Mouse (Mus musculus) limb, embryonic 11.5 days (tissue): ENCODE data around the gene Dnajc8. TPM values are rescaled to one million over a fixed set of nuclear protein-coding genes. Genes with fewer than 3 reads are reported as not detected.

Experiments
- ATAC-seq: fragments of 200-750 bp; cut with Nextera tagmentation; 2 replicates; pipeline ENCODE4 v1.8.0; 2017; ENCODE audit warnings: low read depth; ENCODE audit not compliant: insufficient number of reproducible peaks, low FRiP score, low TSS enrichment
- DNase-seq: peaks from one replicate; pipeline ENCODE4 v3.0.0-alpha.2; 2015; ENCODE audit warnings: low spot score
- H3K27ac ChIP-seq: fragments of 300-500 bp; sonication (generic); replicated peaks from 2 replicates; pipeline ENCODE4 v1.5.1; 2014; ENCODE audit warnings: low read depth, mild to moderate bottlenecking, low read length
- H3K27me3 ChIP-seq: fragments of 300-500 bp; sonication (generic); 2 replicates; pipeline ENCODE4 v1.6.1; 2014; ENCODE audit warnings: mild to moderate bottlenecking, low read length, mixed read lengths; ENCODE audit not compliant: control insufficient read depth, insufficient read depth
- H3K36me3 ChIP-seq: fragments of 300-500 bp; sonication (generic); 2 replicates; pipeline ENCODE4 v1.6.1; 2014; ENCODE audit warnings: mild to moderate bottlenecking, low read length, moderate library complexity, mixed read lengths; ENCODE audit not compliant: control insufficient read depth, insufficient read depth
- H3K4me1 ChIP-seq: fragments of 300-500 bp; sonication (generic); 2 replicates; pipeline ENCODE4 v1.6.1; 2014; ENCODE audit warnings: low read length, mixed read lengths; ENCODE audit not compliant: control insufficient read depth, insufficient read depth
- H3K4me2 ChIP-seq: fragments of 300-500 bp; sonication (generic); 2 replicates; pipeline ENCODE4 v1.6.1; 2014; ENCODE audit warnings: low read depth, mild to moderate bottlenecking, moderate library complexity; ENCODE audit not compliant: severe bottlenecking
- H3K4me3 ChIP-seq: fragments of 300-500 bp; sonication (generic); 2 replicates; pipeline ENCODE4 v1.5.1; 2014; ENCODE audit warnings: low read depth, low read length
- H3K9ac ChIP-seq: fragments of 300-500 bp; sonication (generic); 2 replicates; pipeline ENCODE4 v1.6.1; 2014; ENCODE audit warnings: mild to moderate bottlenecking, low read length
- H3K9me3 ChIP-seq: fragments of 300-500 bp; sonication (generic); 2 replicates; pipeline ENCODE4 v1.6.1; 2016; ENCODE audit warnings: low read length; ENCODE audit not compliant: control insufficient read depth
- WGBS: fragments of 180-500 bp; shearing (Covaris S2); extraction: QIAGEN DNeasy Blood & Tissue Kit; methylation state at CpG from one replicate; pipeline ENCODE4 v1.1.7; 2014; 5-methylcytosine and 5-hydroxymethylcytosine counted together
- polyA plus RNA-seq: library from polyadenylated mRNA; unstranded; fragments of >200 nt; fragmentation: Nextera tagmentation; extraction: Ambion mirVana; gene quantifications from 2 replicates; pipeline ENCODE4 v1.2.1, GENCODE M21; 2014

The Dnajc8 gene
- polyA plus RNA-seq, 1 experiment from 2014 or later, result 244 TPM

DNA sequence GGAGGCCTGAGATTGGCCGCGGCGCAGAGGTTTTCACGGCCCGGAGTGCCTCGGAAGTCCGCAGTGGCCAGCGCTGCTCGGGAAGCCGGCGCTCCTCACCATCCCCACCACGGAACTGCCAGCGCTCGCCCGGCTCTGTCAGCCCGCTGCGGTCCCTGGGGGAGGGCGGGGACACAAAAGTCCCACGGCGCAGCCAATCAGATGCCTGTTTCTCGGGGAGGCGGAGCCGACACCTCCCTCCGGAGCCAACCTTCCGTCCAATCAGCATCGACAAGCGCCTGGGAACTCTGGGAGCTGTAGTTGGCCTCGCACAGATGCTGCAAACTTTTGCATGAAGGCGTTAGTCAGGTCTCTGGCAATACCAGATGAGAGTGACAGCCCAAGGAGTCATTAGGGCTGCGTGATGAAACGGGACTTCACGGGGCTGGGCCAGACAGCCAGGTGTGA, 25.0 kb upstream of the Dnajc8 start, which contains the start of gene Sesn2:
TSS of gene Sesn2 (minus strand) at position 150 of the 447 bp plus-strand sequence.
- ATAC-seq (peak; percentile 83), DNase-seq (peak; percentile 98)
- Histone ChIP-seq H3K4me3 (peak within 1 kb of the TSS; percentile 88), H3K4me2 (peak within 1 kb of the TSS; percentile 90), H3K27ac (peak within 1 kb of the TSS; percentile 55; the same call in 1 of the 2 replicates), H3K9ac (peak within 1 kb of the TSS; percentile 67), H3K27me3 (no peaks in the 10 kb centered on the region), H3K36me3 (no peaks in the 10 kb centered on the region), H3K4me1 (0 out of 2 replicates have a peak, but pooled peaks cover 2% of the 10 kb centered on the region), H3K9me3 (no peaks in the 10 kb centered on the region)
- WGBS, result under 1% methylated on average over 32 of the region's 32 CpGs

DNA sequence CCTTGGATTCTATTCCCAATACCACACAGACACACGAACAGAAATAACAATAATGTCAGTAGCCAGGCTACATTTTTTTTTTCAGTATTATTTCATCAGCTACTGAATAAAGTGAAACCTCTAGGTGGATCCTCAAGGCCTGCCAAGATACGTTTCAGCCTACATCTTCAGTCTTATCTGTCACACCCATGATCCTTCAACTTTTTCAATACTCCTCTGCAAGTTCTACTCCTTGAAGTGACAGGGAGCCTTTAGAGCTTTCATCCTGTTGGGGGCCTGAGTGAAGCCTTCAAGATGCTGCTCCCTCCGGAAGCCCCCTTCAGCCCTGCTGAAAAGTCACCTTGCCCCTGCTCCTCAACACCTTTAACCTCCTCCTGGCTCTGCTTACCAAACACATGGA, 23.3 kb upstream of the Dnajc8 start:
- Histone ChIP-seq H3K36me3 (no peaks in the 10 kb centered on the region), H3K9me3 (no peaks in the 10 kb centered on the region), H3K27ac (no peak overlapping the region), H3K27me3 (no peaks in the 10 kb centered on the region), H3K9ac (no peak overlapping the region), H3K4me1 (0 out of 2 replicates have a peak, but pooled peaks cover 2% of the 10 kb centered on the region), H3K4me2 (no peak overlapping the region), H3K4me3 (no peak overlapping the region)
- no peak for DNase-seq
- no peak for ATAC-seq
- 63% methylated on average over 3 of the region's 3 CpGs for WGBS

DNA sequence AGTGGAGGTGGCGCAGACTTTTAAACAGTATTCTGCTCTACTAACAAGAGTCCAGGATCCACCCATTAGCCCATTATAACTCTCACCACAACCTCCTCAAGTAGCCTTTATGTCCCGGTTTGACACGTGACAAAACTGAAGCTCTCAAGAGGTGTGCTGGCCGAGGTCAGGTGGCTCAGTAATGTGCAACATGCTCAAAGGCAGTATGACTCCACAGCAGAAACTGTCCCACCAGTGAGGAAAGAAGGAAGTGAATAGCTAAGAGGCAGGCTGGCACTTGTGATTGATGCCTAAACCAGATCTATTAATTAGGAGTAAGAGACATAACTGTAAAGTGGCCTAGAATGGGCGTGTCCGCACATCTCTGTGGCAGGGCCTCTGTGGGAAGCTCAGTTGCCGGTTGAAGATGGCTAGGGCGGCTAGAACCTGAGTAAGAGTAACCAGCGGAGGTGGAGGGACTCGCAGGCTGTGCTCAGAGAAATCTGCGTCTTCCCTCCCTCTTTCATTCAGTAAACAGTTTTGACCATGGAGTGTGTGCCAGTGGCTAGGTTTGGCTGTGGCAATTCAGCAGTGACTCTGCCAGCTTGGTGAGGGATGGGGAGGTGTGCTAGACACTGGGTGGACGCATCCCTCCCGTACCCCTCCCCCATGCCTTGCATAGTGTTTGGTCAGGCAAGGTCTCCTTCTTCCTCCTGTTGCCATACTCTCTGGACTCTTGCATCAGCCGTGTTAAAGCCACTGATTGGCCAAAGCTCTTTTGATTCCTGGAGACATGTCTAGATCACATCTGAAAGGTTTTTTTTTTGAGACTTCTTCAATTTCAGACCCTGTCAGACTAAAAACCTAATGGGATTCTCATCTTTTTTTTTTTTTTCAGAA, 21.7 kb upstream of the Dnajc8 start:
- no peaks in the 10 kb centered on the region for H3K9me3 ChIP-seq
- 28% methylated on average over 14 of the region's 14 CpGs for WGBS
- H3K4me2 ChIP-seq, result no peak overlapping the region
- H3K36me3 ChIP-seq, result no peaks in the 10 kb centered on the region
- ATAC-seq (no peak), DNase-seq (peak; percentile 26)
- H3K4me1 ChIP-seq, result 0 out of 2 replicates have a peak, but pooled peaks cover 2% of the 10 kb centered on the region
- H3K27ac ChIP-seq, result no peak overlapping the region
- H3K27me3 ChIP-seq, result no peaks in the 10 kb centered on the region
- H3K4me3 ChIP-seq, result no peak overlapping the region
- H3K9ac ChIP-seq, result no peak overlapping the region

DNA sequence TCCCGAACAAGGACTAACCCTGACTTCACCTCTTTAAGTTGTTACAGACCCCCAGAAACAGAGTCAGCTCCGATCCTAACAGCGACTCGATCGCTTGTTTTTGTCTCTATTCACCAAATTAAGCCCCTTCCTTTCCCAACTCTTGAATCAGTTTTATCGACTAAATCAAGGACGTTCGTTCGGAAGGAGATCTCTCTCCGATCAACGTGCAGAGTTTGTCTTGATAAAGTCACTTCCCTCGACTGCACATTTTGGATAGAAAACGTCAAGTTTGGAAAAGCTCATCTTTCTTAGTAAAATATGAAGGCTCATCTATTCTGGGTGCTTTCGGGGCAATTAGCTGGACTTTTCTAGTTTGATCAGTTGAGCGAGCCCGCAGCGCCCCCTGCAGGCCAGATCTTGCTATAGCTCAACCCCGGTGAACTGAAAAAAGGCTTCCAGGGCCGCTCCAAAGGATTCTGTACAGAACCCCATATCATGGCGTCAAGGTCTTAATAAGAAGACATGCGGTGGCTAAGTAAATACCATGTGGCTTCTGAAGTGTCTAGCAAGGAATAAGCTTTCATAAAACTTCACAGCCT, 20.7 kb upstream of the Dnajc8 start:
- no peaks in the 10 kb centered on the region for H3K27me3 ChIP-seq
- H3K36me3 ChIP-seq, result no peaks in the 10 kb centered on the region
- peak overlapping the region; percentile 86 for H3K4me2 ChIP-seq
- WGBS, result 2% methylated on average over 21 of the region's 21 CpGs
- peak overlapping the region; percentile 64 for H3K27ac ChIP-seq
- H3K4me3 ChIP-seq, result peak overlapping the region; percentile 33
- H3K9ac ChIP-seq, result peak overlapping the region; percentile 43
- ATAC-seq (no peak), DNase-seq (peak; percentile 93)
- no peaks in the 10 kb centered on the region for H3K9me3 ChIP-seq
- H3K4me1 ChIP-seq, result 0 out of 2 replicates have a peak, but pooled peaks cover 2% of the 10 kb centered on the region

DNA sequence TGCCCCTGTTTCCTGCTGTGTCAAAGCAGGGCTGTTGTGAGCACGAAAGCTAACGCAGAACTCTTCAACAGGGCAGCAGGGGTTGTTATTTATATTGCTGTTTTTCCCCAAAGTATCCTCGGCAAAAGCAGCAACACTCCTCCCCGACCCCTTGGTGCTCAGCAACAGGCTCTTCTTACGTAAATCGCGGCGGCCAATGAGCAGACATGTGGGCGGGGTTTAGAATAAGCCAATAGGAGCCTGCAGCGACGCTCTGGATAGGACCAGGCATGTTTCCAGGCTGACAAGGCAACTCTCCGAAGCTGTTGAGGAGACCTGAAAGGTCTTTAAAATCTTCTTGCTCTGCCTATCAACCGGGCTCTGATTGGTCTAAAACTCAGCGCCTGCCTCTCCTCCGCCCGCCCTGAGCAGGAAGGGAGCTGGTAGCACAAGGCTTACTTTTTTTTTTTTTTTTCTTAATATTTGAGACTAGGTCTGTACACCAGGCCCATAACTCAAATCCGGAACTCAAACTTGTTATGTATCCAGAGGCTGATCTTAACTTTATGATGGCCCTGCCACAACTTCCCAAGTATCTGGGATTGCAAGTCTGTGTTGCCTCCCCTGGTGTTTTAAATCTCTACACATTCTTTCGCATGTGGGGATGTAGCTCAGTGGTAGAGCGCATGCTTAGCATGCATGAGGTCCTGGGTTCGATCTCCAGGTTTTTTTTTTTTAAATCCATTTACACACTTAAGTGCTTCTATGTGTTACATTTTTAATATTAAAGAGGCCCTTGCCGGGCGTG, 19.8 kb upstream of the Dnajc8 start:
- H3K9me3 ChIP-seq, result no peaks in the 10 kb centered on the region
- DNase-seq (peak; percentile 86), ATAC-seq (peak; percentile 92)
- H3K4me2 ChIP-seq, result peak overlapping the region; percentile 86
- H3K4me3 ChIP-seq, result peak overlapping the region; percentile 33
- peak overlapping the region; percentile 64 for H3K27ac ChIP-seq
- 20% methylated on average over 22 of the region's 22 CpGs for WGBS
- H3K27me3 ChIP-seq, result no peaks in the 10 kb centered on the region
- H3K9ac ChIP-seq, result peak overlapping the region; percentile 43; the same call in 1 of the 2 replicates
- H3K36me3 ChIP-seq, result no peaks in the 10 kb centered on the region
- 0 out of 2 replicates have a peak, but pooled peaks cover 2% of the 10 kb centered on the region for H3K4me1 ChIP-seq

DNA sequence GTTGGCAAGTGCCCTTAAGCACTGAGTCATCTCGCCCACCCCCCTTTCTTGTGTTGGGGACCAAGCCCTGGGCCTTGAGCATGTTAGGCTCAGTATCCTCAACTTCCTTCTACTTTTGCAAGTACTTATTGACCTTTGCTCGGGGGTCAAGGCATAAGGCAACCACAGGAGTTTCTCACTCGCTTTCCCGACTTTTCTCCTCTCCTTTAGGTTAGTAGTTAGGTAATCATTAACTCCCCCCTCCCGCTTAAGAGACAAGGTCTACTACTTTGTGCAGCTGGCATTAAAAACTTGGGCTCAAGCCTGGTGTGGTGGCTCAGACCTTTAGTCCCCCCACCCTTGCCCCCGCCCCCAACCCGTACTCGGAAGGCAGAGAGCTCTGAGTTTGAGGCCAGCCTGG, 17.3 kb upstream of the Dnajc8 start:
- WGBS, result 86% methylated on average over 8 of the region's 8 CpGs
- no peaks in the 10 kb centered on the region for H3K36me3 ChIP-seq
- no peaks in the 10 kb centered on the region for H3K9me3 ChIP-seq
- H3K4me2 ChIP-seq, result no peak overlapping the region
- H3K27me3 ChIP-seq, result no peaks in the 10 kb centered on the region
- no peak overlapping the region for H3K9ac ChIP-seq
- DNase-seq (no peak), ATAC-seq (no peak)
- H3K27ac ChIP-seq, result no peak overlapping the region
- H3K4me3 ChIP-seq, result no peak overlapping the region
- 0 out of 2 replicates have a peak, but pooled peaks cover 2% of the 10 kb centered on the region for H3K4me1 ChIP-seq

DNA sequence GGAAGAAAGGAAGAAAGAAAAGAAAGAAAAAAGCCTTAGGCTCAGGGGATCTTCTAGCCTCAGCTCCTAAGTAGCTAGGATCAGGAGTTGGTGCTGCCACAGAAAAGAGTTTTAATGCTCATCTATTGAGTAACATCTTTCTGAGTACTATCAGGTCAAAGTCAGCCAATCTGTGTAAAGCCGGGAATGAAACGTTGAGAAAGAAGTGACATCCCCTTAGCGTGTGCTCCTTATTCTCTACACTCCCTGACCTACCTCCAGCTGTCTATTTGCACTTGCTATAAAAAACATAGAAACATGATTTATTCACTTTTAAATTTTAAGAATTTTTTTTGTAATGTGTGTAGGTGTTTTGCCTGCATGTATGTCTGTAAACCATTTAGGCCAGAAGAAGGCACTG, 16.2 kb upstream of the Dnajc8 start:
- H3K9ac ChIP-seq, result no peak overlapping the region
- no peaks in the 10 kb centered on the region for H3K27me3 ChIP-seq
- no peak overlapping the region for H3K27ac ChIP-seq
- no peak overlapping the region for H3K4me2 ChIP-seq
- ATAC-seq, result no peak
- no peaks in the 10 kb centered on the region for H3K36me3 ChIP-seq
- H3K4me3 ChIP-seq, result no peak overlapping the region
- 92% methylated on average over 3 of the region's 3 CpGs for WGBS
- H3K4me1 ChIP-seq, result no peaks in the 10 kb centered on the region
- H3K9me3 ChIP-seq, result no peaks in the 10 kb centered on the region
- DNase-seq, result no peak

DNA sequence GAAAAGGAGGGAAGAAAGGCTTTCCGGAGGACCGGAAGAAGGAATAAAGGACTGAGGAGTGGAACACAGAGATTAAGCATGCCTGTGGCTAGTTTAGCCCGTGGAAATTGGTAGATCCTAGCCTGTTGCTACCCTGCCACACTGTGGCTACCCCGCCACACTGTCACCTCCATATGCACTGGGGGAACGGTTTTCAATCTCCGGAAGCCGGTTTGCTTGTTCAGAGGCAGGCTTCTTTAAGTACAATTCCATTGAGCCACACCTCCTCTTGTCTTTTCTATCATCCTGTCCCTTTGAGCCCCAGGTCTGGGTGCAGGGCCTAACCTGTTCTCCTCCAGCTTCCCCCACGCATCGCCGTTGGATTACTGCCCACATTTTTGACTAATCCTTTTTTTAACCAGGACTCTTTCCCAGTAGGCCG, 11.0 kb upstream of the Dnajc8 start:
- H3K4me2 ChIP-seq, result no peak overlapping the region
- DNase-seq (no peak), ATAC-seq (no peak)
- H3K9me3 ChIP-seq, result no peaks in the 10 kb centered on the region
- H3K4me3 ChIP-seq, result no peak overlapping the region
- H3K4me1 ChIP-seq, result peaks cover 5% of the 10 kb centered on the region; the same call in 1 of the 2 replicates
- no peak overlapping the region for H3K27ac ChIP-seq
- WGBS, result 24% methylated on average over 11 of the region's 11 CpGs
- H3K9ac ChIP-seq, result no peak overlapping the region
- no peaks in the 10 kb centered on the region; the same call in 1 of the 2 replicates for H3K36me3 ChIP-seq
- H3K27me3 ChIP-seq, result no peaks in the 10 kb centered on the region
